Mouse (Mus musculus): Measurements from ENCODE around the gene Rps26. TPM values are rescaled to one million over a fixed set of nuclear protein-coding genes. Genes with fewer than 3 reads are reported as not detected.
A peak's percentile ranks its signal among the peaks of the same experiment; 100 is the strongest.

Rps26 gene
- polyA plus RNA-seq, 1 experiment, result 896 TPM

GRCm38 (mm10) chr10:128592797-128593196 is 33.8 kb downstream of the Rps26 start:
- TF ChIP-seq POLR2A (IDR thresholded peaks at IDR 0.05; ENCODE audit: borderline replicate concordance, extremely low read depth, insufficient read depth, insufficient read length, poor library complexity, severe bottlenecking) (no peak), CTCF (IDR thresholded peaks at IDR 0.05; ENCODE audit: borderline replicate concordance, extremely low read depth, insufficient read depth, insufficient read length) (no peak)

GRCm38 (mm10) chr10:128591436-128591835 is 35.1 kb downstream of the Rps26 start:
- DNase-seq (ENCODE audit: low read depth), result no peak
- TF ChIP-seq CTCF (IDR thresholded peaks at IDR 0.05; ENCODE audit: borderline replicate concordance, extremely low read depth, insufficient read depth, insufficient read length) (no peak), POLR2A (IDR thresholded peaks at IDR 0.05; ENCODE audit: borderline replicate concordance, extremely low read depth, insufficient read depth, insufficient read length, poor library complexity, severe bottlenecking) (no peak)

More at GRCm38 (mm10) chr10:128592797-128593196, 33.8 kb downstream of the Rps26 start:
- DNase-seq (ENCODE audit: low read depth), result no peak

GRCm38 (mm10) chr10:128590193-128590690 is 36.3 kb downstream of the Rps26 start:
- peak; percentile 78 for DNase-seq (ENCODE audit: low read depth)
- TF ChIP-seq POLR2A (IDR thresholded peaks at IDR 0.05; ENCODE audit: borderline replicate concordance, extremely low read depth, insufficient read depth, insufficient read length, poor library complexity, severe bottlenecking) (no peak), CTCF (IDR thresholded peaks at IDR 0.05; ENCODE audit: borderline replicate concordance, extremely low read depth, insufficient read depth, insufficient read length) (peak; percentile 77)

DNA sequence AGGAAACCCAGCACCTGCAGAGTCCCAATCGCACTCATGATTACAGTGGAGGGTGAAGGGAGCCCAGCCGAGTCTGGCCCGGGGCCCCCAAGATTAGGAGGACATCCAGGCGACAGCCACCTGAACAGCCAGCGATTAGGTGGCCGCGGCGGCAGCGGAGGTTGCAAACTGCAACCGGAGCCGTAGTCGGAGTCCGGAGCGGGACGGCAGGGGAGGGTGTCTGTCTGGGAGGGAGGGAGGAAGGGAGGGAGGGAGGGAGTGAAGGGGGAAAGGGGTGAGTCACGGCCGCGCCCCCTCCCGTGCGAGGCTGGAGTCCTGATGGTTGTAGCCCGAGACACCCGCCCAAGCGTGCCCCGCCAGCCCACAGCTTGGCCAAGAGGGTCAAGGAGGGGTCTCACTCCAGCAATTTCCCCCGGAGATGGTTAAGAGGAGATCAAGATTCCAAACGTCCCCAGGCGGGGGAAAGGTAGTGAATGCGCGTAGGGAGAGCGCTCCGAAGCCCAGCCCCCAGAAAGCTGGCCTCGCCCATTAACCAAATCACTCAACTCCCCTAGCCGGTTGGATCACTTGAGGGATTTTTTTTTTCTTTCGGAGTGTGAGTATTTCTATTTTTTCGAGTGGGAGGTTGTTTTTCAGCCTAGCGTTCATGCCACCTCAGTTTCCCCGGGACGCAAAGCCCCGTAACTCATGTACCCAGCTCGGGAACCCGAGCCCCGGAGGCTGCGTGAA is 36.9 kb downstream of the Rps26 start, which contains the start of gene Erbb3:
Gene Erbb3, minus strand, starts transcription at position 189 of the 729 bp plus-strand sequence.
- DNase-seq (ENCODE audit: low read depth), result peak; percentile 33
- TF ChIP-seq CTCF (IDR thresholded peaks at IDR 0.05; ENCODE audit: borderline replicate concordance, extremely low read depth, insufficient read depth, insufficient read length), result no peak
- no peak for TF ChIP-seq POLR2A (IDR thresholded peaks at IDR 0.05; ENCODE audit: borderline replicate concordance, extremely low read depth, insufficient read depth, insufficient read length, poor library complexity, severe bottlenecking)

- DNase-seq (ENCODE audit: low read depth), result no peak
- no peak for TF ChIP-seq CTCF (IDR thresholded peaks at IDR 0.05; ENCODE audit: borderline replicate concordance, extremely low read depth, insufficient read depth, insufficient read length)
- TF ChIP-seq POLR2A (IDR thresholded peaks at IDR 0.05; ENCODE audit: borderline replicate concordance, extremely low read depth, insufficient read depth, insufficient read length, poor library complexity, severe bottlenecking), result no peak
Measured at GRCm38 (mm10) chr10:128588775-128589463, 37.6 kb downstream of the Rps26 start.

DNA sequence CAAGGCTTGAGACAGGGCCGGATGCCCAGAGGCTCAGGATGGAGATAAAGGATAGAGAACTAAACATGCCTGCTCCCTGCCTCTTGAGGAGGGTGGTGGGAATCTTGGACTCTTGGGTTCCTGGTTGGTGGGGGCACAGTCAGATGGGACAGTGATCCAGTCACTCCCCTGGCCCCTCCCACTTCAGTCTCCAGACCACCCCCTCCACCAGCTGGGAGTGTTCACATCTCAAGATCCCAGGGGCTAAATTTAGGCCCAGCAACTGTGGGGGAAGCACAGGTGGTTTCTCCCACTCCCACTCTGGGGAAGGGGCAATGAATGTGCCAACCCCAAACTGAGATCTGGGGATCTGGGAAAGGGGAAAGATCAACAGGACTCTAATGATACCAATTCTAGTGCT is 38.4 kb downstream of the Rps26 start:
- TF ChIP-seq POLR2A (IDR thresholded peaks at IDR 0.05; ENCODE audit: borderline replicate concordance, extremely low read depth, insufficient read depth, insufficient read length, poor library complexity, severe bottlenecking) (no peak), CTCF (IDR thresholded peaks at IDR 0.05; ENCODE audit: borderline replicate concordance, extremely low read depth, insufficient read depth, insufficient read length) (no peak)
- DNase-seq (ENCODE audit: low read depth), result no peak

DNA sequence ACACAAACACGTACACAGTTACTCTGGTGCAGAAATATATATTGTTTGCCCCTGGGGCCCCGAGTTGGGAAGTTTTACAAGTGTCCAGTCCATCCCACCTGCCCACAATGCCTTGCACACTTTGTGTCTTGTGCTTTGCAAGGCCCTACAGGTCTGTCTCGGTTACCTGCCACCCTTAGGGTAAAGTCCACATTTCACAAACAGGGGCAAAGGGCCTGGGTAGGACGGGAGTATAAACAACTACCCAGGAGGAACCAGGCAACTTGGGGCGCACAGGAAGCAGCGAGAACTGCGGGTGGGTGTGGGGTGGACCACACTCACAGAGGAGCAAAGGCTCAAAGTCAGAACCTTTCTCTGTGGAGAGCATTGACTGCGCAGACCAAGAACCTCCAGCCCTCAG is 38.9 kb downstream of the Rps26 start:
- DNase-seq (ENCODE audit: low read depth), result no peak
- TF ChIP-seq CTCF (IDR thresholded peaks at IDR 0.05; ENCODE audit: borderline replicate concordance, extremely low read depth, insufficient read depth, insufficient read length) (no peak), POLR2A (IDR thresholded peaks at IDR 0.05; ENCODE audit: borderline replicate concordance, extremely low read depth, insufficient read depth, insufficient read length, poor library complexity, severe bottlenecking) (no peak)

DNA sequence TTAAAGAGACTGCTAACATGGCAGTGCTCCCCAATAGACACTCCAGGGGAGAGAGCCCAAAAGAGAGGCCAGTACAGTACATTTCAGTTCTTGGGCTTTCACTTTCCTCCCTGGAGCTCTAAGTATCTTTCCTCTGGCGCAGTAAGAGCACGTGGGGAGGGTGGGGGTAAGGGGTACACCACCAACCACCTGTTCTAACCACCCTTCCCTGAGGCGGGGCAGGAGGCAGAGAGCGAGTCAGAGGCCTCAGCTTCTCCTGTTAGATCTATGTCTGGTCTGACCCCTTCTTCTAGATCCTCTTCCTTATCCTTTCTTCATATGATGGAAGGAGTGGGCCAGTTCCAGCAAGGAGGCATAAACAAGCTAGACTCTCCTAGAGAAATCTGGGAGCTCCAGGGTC is 39.4 kb downstream of the Rps26 start:
- no peak for DNase-seq (ENCODE audit: low read depth)
- TF ChIP-seq POLR2A (IDR thresholded peaks at IDR 0.05; ENCODE audit: borderline replicate concordance, extremely low read depth, insufficient read depth, insufficient read length, poor library complexity, severe bottlenecking) (no peak), CTCF (IDR thresholded peaks at IDR 0.05; ENCODE audit: borderline replicate concordance, extremely low read depth, insufficient read depth, insufficient read length) (no peak)

DNA sequence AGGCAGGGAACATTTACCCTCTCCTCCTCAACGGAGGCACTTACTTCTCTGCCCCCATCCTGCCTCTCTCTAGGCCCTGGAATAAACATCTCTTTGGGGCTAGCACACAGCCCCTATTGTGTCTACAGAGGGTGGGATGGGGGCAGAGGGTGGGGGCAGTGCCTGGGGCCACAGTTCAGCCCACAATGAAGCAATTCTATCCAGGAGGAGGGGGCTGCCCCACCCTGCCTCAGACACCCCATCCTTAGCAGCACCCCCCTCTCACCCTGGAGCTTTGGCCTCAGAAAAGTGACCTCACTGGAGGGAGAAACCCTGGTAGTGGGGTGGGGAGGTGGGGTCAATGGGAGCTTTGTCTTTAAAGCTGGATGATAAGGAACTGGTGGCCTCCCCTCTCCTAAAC is 40.0 kb downstream of the Rps26 start:
- TF ChIP-seq CTCF (IDR thresholded peaks at IDR 0.05; ENCODE audit: borderline replicate concordance, extremely low read depth, insufficient read depth, insufficient read length), result no peak
- no peak for TF ChIP-seq POLR2A (IDR thresholded peaks at IDR 0.05; ENCODE audit: borderline replicate concordance, extremely low read depth, insufficient read depth, insufficient read length, poor library complexity, severe bottlenecking)
- no peak for DNase-seq (ENCODE audit: low read depth)

DNA sequence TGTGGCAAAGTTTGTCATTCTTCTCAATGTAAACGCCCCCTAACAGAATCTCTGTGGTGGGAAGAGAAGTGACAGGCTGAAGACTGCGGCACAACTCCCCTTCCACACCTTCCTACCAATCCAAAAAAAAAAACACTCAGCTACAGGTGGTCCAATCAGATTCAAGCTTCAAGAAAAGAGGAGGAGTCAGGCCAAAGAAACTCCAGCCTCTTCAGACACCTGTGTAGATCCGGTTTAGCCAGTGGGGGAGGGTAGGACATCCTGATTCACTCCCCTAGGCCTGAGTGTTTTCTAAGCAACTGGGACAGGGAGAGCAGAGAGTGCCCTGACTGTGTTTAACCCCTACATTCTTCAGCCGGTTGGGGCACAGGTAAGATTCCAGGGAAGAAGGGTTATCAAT is 42.2 kb downstream of the Rps26 start:
- no peak for TF ChIP-seq CTCF (IDR thresholded peaks at IDR 0.05; ENCODE audit: borderline replicate concordance, extremely low read depth, insufficient read depth, insufficient read length)
- no peak for TF ChIP-seq POLR2A (IDR thresholded peaks at IDR 0.05; ENCODE audit: borderline replicate concordance, extremely low read depth, insufficient read depth, insufficient read length, poor library complexity, severe bottlenecking)

GRCm38 (mm10) chr10:128583644-128584043 is 42.9 kb downstream of the Rps26 start:
- TF ChIP-seq CTCF (IDR thresholded peaks at IDR 0.05; ENCODE audit: borderline replicate concordance, extremely low read depth, insufficient read depth, insufficient read length) (no peak), POLR2A (IDR thresholded peaks at IDR 0.05; ENCODE audit: borderline replicate concordance, extremely low read depth, insufficient read depth, insufficient read length, poor library complexity, severe bottlenecking) (no peak)
- DNase-seq (ENCODE audit: low read depth), result no peak

More for the DNA sequence above, 42.2 kb downstream of the Rps26 start:
- DNase-seq (ENCODE audit: low read depth), result no peak
